Mouse (Mus musculus): ENCODE measurements around the gene G2e3. TPM values are rescaled to one million over a fixed set of nuclear protein-coding genes. Genes with fewer than 3 reads are reported as not detected.

The G2e3 gene
- polyA plus RNA-seq, 1 experiment from 2014 or later: 18.1 TPM

Other genes with a start within 250 kb of the G2e3 start
- gene Scfd1, start 29.4 kb downstream of the G2e3 start, polyA plus RNA-seq (2015; fragmentation: Nextera tagmentation; extraction: Ambion mirVana): 56.6 and 61.7 TPM in 2 replicates
- 1.2 and 1.3 TPM in 2 replicates for gene Coch, start 245.3 kb downstream of the G2e3 start, polyA plus RNA-seq (2015; fragmentation: Nextera tagmentation; extraction: Ambion mirVana)